Mouse (Mus musculus) brain, embryonic 14.5 days (tissue): ENCODE measurements around the gene Zdhhc17. TPM values are rescaled to one million over a fixed set of nuclear protein-coding genes. Genes with fewer than 3 reads are reported as not detected.

ENCODE experiments used
- DNase-seq: peaks from one replicate; pipeline ENCODE4 v3.0.0-alpha.2; 2011; ENCODE audit warnings: low read depth
- CTCF ChIP-seq: fragments of 200-500 bp; IDR thresholded peaks from 2 replicates; pipeline ENCODE4 v1.5.1; 2012; ENCODE audit warnings: inconsistent platforms, mild to moderate bottlenecking, moderate library complexity, borderline replicate concordance; ENCODE audit not compliant: insufficient read depth, insufficient read length; ENCODE audit errors: extremely low read depth
- POLR2A ChIP-seq: fragments of 200-500 bp; IDR thresholded peaks from 2 replicates; pipeline ENCODE4 v1.6.1; 2012; ENCODE audit warnings: mild to moderate bottlenecking, inconsistent platforms, borderline replicate concordance; ENCODE audit not compliant: poor library complexity, insufficient read depth, insufficient read length, severe bottlenecking; ENCODE audit errors: extremely low read depth
- polyA plus RNA-seq: library from polyadenylated mRNA; depleted of rRNA; stranded (reverse); fragments of >200 nt; gene quantifications from 2 replicates; pipeline ENCODE4 v1.2.3, GENCODE M21; 2012

Zdhhc17 gene
- polyA plus RNA-seq, 1 experiment, result 83.4 TPM

DNA sequence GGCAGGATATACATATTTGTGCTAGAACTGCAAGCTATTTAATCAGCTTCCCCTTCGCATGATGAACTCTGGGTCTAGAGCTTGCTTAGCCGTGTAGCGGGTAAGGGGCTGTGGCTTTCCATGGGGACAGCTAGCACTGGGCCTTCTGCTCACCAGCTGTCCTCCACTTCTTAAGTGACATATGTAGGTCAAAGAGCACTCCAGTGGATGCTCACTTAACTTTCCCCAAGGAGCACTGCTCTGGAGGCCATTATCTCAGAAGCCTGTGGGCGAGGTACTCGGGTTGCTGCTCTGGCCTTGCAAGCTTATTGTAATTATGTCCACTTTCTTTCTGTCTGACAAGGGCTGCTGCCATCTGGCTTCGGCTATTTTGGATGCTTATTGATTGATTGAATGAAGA lies 16.2 kb upstream of the Zdhhc17 start:
- no peak for DNase-seq
- TF ChIP-seq CTCF (no peak), POLR2A (no peak)

DNA sequence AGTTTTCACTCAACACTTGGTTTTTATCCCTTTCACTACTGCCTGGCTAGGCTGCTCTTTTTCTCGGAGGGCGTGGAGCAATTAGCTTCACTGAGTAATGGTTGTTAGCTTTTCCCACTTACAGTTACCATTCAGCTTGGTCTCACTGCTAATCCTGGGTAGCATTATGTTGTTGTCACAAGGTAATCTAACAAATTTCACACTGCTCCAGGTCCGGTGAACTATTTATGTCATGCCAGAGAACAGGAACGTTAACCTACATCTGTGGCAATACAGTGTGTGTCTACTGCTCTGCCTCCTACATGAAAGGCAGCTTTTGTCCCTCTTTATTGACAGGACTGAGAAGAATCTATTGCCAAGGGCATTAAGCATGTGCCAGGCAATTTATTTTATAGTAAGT lies 14.8 kb upstream of the Zdhhc17 start:
- TF ChIP-seq POLR2A, result no peak
- no peak for TF ChIP-seq CTCF
- DNase-seq, result peak; percentile 70

DNA sequence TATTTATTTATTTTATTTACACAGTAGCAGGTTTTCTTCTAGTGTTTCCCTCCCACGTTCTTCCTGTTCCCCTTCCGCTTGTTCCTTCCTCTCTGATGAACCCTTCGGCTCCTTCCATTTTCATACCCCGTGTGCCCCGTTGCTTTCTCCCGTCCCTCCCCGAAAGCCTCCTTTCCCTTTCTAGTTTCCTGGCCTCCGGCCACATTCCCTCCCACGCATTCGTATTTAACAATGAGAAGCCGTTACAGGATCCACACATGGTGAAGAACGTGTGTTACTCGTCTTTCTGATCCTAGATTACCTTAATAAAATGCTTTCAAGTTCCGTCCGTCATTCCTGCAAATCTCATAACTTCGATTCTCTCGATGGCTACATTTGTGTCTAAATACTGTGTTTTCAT lies 4.5 kb upstream of the Zdhhc17 start:
- DNase-seq, result no peak
- TF ChIP-seq POLR2A (no peak), CTCF (no peak)

DNA sequence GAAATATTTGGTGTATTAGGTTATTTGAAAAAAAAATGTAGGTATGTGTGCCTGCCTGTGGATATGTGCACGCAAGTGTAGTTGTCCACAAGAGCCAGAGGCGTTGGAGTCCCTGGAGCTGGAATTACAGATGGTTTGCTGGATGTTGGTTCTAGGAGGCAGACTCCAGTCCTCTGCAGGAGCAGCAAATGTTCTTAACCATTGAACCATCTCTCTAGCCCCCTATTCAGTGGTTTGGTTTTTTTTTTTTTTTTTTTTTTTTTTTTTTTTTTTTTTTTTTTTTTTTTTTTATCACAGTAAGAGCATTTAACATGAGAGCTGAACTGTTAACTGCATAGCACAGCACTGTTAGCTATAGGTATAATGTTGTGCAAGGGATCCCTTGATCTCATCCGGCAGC lies 3.3 kb upstream of the Zdhhc17 start:
- TF ChIP-seq POLR2A (no peak), CTCF (no peak)
- no peak for DNase-seq

DNA sequence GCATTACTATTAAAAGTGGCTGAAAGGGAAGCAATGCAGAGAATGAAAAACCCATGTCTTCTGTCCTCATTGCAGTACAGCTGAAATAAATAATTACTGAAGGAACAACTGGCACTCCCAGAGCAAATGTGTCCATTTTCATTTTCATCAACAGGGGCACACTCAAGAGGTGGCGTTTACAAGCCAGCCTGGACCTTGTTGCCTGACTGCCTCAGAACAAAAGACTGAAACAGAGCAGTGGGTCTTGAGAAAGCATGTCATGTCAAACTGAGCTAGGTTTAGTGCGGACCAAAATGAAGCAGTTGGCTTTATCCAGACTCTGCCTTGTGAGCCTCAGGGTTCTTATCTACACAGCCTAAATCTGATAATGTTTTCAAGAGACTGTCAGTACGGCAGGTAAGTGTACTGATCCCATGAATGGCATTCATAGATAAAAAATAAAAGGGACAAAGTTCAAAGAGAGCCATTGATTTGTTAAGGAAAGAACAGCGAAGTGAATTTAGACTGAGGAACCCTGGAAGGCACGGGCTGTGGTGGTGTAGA lies 2.6 kb upstream of the Zdhhc17 start:
- DNase-seq, result peak; percentile 43
- TF ChIP-seq CTCF (no peak), POLR2A (no peak)

DNA sequence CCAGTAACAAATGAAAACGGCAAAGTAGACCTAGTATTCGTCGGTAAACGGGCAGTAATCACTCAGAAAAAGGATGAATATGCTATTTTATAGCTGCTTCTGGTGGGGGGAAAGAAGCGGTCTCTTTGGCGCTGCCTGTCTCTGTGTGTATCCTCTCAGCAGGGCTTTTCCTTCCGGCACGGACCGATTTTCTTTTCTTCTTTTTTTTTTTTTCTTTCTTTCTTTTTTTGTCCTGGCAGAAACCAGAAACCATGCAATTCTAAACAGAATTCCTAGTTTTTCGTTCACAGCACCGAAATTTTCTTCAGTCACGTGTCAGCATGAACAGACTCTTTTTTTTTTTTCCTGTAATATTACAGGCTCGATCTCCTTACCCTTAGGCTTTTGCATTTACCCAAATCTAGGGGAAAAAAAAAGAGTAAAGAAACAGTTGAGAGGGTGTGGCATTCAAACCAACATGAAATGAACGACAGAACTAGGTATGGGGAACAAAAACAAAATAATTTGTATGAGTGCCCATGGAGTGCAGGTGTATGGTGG lies 1.4 kb upstream of the Zdhhc17 start:
- no peak for TF ChIP-seq CTCF
- 0 out of 2 replicates have a peak, but pooled peaks have one; percentile 4 for TF ChIP-seq POLR2A
- DNase-seq, result no peak

DNA sequence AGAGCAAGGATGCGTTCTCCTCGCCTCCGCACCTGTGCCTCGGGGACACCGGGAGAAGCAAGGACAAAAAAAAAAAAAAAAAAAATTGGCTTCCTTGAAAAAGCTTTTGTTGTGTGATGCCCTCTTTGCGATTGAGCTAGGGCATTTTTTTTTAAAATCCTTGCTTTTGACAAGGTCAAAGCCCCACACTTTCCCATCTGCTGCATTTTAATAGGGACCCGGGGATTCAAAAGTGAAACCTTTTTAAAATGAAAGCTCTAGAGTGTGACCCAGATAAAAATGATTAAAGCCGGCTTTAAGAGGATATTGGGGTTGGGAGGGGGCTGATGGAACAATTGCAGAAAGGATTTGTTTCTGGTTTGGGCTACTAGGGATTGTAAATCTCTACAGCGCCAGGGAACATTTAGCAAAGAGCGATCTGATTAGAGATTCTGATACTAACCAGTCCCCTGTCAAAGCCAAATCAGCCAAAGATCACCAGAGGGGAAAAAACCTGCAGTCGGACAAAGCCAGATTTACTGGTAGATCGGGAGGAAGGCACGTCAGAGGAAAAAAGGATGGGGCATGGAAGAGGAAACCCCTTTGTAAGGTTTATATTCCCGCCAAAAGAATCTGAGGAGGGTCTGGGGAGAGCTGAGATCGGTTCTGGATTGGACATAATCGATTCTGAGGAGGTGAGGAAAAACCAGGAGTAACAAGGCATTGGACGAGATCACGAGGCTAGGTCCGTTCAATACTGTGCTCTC lies 713 bp upstream of the Zdhhc17 start:
- peak; percentile 83 for DNase-seq
- no peak for TF ChIP-seq CTCF
- TF ChIP-seq POLR2A, result no peak

DNA sequence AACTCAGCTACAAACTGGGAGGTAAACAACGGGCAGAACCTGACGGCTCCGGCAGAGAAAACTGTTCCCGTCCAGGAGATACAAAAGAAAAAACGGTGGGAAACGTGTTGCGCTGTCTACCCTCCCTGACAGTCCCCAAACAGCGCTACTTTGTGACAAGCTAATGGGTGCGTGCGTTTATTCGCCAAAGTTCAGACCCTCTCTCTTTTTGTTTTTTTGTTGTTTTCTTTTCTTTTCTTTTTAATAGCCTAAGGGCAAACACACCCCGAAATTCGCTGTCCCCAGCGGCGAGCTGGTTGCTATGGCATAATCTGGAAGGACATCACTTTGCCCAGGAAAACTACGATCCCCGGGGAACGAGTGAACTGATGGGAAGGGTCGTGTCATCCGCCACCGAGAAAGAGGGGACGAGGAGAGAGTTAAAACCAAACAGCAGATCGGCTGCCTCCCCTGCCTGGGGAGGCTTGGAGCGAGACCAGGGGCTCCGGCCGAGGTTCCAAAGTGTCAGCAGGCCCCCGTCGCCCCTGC lies 763 bp downstream of the Zdhhc17 start:
- TF ChIP-seq POLR2A, result no peak
- TF ChIP-seq CTCF, result no peak
- peak; percentile 66 for DNase-seq

DNA sequence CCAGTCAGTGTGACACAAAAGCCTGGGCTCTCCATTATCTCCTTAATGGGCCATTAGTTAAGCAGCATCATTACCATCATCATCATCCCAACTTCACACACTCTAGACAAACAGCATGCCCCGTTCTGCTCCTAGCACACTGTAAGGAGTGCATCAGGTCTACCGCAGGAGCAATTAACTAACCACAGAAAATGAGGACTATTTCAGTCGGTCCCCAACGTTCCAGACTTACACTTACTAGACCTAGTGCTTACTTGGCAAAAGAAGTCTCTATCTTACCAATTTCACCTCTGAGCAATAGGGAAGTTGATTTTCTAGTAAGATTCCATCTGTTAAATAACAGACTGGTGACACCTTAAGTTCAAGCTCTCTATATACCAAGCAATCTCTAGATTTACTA lies 2.3 kb downstream of the Zdhhc17 start:
- no peak for TF ChIP-seq POLR2A
- TF ChIP-seq CTCF, result no peak

DNA sequence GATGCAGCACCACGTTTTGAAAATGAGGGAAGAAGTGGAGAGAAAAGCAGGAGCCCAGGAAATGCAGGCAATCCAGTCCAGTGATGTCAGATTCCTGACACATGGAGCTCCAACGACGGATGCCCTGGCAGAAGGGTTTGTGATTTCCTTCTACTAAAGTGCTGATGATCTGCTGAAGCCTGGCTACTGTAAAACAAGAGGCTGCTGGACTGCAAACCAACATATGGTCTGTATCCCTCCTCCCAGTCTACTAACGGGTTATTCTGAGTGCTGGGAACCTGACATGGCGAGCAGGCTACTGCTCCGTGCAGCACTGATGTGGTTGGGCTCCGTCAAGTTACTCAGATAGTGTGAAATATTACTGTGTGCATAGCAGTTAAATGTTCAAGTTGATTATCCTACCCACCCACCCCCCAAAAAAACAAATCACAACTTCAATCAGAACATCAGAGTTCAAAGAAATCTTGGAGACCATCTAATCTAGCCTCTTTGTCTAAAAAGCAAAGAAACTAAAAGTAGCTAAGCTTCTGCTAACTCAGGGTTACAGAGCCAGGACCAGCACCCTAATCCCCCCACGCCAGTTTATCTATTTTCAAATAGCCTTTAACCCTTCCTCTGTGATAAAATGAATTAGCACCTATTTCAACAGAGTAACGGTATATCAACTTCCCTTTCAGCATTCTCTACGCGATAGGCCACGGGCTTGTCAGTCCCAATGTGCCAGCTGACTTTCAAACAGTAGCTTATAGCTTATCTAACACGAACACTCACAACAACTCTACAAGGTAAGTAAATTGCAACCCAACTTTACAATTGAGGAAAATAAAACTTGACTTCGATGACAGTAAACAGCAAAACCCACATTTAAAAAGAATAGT lies 4.1 kb downstream of the Zdhhc17 start:
- no peak for DNase-seq
- TF ChIP-seq POLR2A (no peak), CTCF (no peak)

More for the DNA sequence above, 2.3 kb downstream of the Zdhhc17 start:
- no peak for DNase-seq

DNA sequence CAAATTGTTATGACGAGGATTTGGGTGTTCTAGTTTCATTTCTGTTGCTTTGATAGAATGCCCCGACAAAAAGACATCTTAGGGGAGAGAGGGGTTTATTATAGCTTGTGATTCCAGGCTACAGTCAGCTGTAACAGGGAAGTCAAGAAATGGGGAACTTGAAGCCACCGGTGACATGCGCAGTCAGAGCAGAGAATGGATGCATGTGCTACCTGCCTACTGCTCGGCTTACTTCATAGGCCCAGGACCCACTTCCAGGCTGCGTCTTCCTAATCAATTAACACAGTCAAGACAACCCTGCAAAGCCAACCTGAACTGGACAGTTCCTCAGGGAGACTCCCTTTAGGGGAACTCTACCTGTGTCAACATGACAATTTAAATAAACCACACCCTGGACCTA lies 5.7 kb downstream of the Zdhhc17 start:
- no peak for DNase-seq
- TF ChIP-seq POLR2A (no peak), CTCF (no peak)

DNA sequence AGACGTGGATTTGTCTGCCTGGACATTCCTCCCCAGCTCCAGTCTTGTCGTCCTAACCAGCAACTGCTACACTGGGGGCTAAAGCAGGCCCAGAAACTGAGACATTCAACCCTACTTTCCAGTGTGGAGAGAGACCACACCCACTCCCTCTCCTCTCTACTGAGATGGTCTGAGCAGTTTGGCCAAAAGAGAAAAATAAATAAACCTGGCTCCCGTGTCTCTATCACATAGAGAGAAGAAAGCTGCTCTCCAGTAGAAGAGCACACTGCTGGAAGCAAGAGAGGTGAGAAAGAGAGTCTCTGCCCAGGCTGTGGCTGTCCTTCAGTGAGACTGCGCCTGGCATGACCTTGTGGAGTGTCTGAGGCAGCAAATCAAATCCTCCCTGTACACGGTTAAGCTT lies 10.7 kb downstream of the Zdhhc17 start:
- DNase-seq, result no peak
- TF ChIP-seq CTCF (no peak), POLR2A (no peak)

DNA sequence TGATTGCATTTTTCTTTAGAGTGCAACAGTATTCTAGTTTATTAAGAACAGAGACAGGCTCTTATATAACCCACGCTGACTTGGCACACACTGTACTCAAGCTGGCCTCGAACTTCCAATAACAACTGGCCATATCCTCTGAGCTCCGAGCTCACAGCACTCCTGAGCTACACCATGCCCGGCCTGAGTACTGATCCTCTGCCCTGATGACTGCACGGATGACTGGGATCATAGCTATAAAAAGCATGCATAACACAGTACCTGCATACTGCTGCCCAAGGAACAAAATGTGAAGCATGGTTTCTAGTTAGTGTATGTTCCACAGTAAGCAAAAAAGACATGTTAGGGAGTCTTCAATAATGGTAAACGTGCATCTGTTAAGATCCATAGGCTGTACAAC lies 12.8 kb downstream of the Zdhhc17 start:
- TF ChIP-seq POLR2A (no peak), CTCF (no peak)
- DNase-seq, result no peak

DNA sequence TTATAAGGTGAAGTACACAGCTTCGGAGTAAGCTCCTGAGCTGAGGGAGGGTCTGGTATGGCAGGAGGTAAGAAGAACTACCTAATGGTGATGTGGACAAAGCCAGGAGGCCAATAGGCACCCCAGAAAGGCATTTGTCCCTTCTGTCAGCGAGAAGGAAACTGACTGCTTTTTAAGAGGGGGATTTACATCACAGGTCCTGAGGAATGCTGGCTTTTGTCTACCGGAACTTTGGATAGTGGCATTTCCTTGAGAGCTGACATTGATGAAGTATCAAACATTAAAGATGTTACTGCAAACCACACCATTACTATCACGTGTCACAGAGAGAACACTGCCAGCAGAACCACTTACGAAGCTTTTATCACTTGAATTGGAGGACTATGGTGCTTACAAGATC lies 15.2 kb downstream of the Zdhhc17 start:
- TF ChIP-seq POLR2A (no peak), CTCF (no peak)
- no peak for DNase-seq

DNA sequence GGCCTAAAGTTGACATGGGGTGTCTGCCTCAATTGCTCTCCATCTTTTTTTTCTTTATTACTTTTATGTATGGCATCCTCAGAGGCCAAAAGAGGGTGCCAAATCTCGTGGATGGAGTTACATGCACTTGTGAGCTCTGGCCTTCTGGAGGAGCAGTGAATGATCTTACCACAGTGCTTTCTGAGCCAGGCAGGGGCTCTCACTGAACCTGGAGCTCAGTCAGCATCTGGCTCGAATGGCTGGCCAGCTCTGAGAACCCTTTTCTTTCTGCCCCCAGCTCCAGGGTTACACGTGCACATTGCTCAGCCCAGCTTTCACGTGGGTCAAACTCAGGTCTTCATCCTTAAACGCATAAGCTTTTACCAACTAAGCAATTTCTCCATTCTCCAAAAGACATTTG lies 16.7 kb downstream of the Zdhhc17 start:
- no peak for DNase-seq
- TF ChIP-seq POLR2A (no peak), CTCF (no peak)
